Mouse (Mus musculus) CH12.LX (cell line): ENCODE results near the gene Gm3435.
"Not testable (repeated sequence)": the region's sequence is repeated elsewhere in the genome, so short reads cannot be mapped to it uniquely, and the experiment has no call there.

ENCODE experiments used
- CTCF ChIP-seq, 2 experiments: IDR thresholded peaks in 1 of 2; conservative IDR thresholded peaks in 1 of 2; 2 replicates each; pipeline ENCODE4 v1.5.1; 2011 to 2012; ENCODE audit warnings: low read depth in 2 of 2, low read length in 2 of 2, improper control_type of control experiment in 1 of 2, inconsistent platforms in 1 of 2, mild to moderate bottlenecking in 1 of 2, moderate library complexity in 1 of 2
- JUND ChIP-seq: conservative IDR thresholded peaks from 2 replicates; pipeline ENCODE4 v1.6.1; 2011; ENCODE audit warnings: low read depth, low read length, improper control_type of control experiment

DNA sequence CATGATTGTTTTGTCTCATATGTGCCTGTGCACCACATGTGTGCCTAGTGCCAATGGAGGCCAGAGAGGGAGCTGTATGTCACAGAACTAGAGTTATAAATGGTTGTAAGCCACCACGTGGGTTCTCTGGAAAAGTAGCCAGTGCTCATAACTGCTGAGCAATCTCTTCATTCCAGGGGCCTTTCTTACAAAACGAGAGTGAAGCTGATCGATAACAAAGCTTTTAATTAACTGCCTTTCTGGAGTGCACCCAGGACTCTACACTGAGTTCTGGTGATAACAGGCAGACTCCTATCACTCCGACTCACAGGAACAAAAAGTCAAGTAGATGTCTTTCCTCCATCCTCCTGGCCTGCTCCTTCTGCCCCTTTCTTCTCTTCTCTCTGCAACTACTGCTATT lies 21.4 kb downstream of the Gm3435 start:
- TF ChIP-seq CTCF (conservative IDR thresholded peaks at IDR 0.05 in 1 of 2, IDR thresholded peaks at IDR 0.05 in 1 of 2; ENCODE audit: low read depth in 2 of 2, low read length in 2 of 2); JUND: not testable (repeated sequence)
